Mouse (Mus musculus) myocyte (in vitro differentiated cells): ENCODE data around the gene Phf21a.

Experiments
- CEBPB ChIP-seq: IDR thresholded peaks from 2 replicates; pipeline ENCODE4 v1.6.1; 2011; ENCODE audit warnings: mild to moderate bottlenecking, moderate library complexity; ENCODE audit not compliant: poor library complexity, insufficient read depth, severe bottlenecking
- E2F4 ChIP-seq: IDR thresholded peaks from one replicate; pipeline ENCODE4 v1.6.1; 2011; ENCODE audit warnings: mild to moderate bottlenecking, control low read depth, moderate library complexity; ENCODE audit not compliant: insufficient read depth
- POLR2A ChIP-seq: IDR thresholded peaks from one replicate; pipeline ENCODE4 v1.6.1; 2011; ENCODE audit warnings: low read depth, mild to moderate bottlenecking, control low read depth, moderate library complexity; ENCODE audit not compliant: insufficient read length

- TF ChIP-seq POLR2A (no peak), CEBPB (no peak), E2F4 (no peak)
Measured at GRCm38 (mm10) chr2:92403776-92404319, 310.9 kb downstream of the Phf21a start.
